Mouse (Mus musculus) urinary bladder, postnatal 10 days (tissue): ENCODE results near the gene Gadd45g.

Source experiments
- DNase-seq: peaks from one replicate; pipeline ENCODE4 v3.0.0; 2022; ENCODE audit warnings: low spot score

Gene Gadd45g

DNA sequence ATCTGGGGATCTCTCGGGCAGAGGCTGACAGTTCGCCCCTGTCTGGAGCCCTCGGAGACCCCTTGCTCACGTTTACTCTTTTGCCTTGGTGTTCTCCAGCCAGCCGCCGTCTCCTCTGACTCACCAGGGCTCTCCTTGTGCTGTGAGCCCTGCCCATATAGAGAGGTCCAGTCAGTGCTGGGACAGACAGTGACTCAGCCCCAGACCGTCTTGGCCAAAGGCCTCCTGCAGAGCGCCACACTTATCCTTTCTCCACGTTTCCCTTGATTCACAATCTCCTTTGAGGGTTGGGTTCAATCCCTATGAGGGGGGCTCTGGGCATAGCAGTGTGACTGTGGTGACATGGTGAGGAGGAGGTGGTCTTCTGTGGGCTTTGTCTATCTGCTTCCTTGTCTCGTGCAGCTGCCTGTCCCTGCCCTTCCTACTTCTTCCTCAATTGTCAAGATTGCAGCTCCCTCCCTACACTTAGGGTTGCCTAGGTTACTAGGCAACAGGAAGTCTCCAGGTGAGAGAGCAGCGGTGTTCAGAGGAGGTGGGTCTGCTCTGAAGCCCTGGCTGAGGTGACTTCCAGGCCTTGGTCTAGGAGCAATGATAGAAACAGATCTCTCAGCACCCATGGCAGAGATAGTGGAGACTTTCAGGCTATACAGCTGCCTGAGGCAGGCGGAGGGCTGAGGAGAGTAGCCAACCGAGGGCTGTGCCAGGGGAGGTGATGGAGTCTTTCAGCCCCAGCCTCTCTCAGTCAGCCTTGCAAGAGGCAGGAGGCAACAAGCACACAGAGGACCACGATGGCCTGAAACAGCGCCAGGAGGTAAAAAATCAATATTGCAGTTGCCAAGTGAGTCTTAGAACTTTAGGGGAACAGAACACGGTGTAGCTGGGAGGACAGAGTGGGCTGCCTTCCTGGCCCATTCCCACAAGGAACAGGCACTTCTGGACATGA is 7.1 kb downstream of the Gadd45g start:
- DNase-seq: peak; percentile 34

DNA sequence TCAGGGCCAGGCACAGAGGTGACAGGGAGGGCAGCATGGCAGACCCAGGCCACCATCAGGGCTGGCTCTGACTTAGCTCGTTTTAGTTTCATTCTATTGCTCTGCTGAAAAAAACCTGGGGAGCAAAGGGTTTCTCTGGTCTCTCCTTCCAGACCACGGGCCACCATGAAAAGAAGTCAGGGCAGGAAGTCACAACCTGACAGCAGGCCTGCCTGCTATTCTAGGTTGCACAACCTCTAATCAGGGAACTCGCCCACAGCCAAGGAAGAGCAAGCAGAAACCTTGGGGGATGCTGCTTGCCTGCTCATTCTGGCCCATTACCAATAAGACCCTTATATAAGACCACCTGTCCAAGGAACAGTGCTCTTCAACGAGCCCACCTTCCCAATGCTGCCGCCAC is 9.1 kb downstream of the Gadd45g start:
- DNase-seq: no peak

DNA sequence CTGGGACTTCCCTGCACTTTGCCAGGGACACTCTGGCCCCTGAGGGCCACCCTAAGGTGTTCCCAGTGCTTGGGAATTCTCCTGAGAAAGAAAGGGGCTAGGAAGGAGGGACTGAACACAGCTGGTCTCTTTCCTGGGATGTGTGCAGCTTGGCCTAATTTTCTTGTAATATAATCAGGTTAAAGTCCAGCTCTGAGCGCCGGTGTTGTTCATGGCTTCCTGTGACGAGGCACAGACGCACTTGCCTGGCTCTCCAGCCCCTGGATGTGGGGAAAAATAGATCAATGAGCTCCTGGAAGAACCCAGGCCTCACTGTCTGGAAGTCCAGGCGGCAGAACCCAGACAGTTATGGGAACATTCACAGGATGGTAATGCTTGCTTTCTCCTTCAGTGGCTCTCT is 10.7 kb downstream of the Gadd45g start:
- no peak for DNase-seq

DNA sequence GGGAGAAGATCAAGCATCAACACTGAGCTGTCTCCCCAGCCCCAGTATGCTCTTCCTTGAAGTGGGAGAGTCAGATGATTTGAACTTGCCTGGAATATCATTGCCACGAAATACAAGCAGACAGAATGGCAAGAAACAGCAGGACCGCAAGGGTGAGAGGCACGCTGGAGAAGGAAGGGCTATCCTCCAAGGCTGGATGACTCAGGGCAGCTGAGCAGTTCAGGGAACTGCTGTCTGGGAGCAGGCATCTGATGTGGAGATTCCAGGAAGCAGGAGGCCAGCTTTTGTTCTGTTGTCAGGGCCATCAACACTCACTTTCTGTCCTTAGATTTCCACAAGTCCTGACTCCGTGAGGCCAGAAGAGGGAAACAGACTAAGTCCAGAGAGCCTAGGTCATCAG is 12.0 kb downstream of the Gadd45g start:
- no peak for DNase-seq

DNA sequence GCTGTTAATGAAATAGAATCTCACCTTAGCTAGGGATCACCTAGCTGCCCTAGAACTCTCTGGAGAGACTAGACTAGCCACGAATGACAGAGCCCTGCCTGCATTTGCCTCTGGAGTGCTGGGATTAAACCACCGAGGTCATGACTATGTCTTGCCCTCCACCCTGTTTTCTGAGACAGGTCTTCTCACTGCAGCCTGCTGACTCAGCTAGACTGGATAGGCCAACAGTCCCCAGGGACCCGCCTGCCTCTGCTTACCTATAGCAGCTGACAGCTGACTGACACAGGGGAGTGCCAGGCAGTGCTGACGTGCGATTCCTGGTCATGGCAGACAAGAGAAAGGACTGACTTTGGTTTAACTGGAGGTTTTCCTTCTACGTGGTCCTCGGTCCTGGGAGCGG is 12.7 kb downstream of the Gadd45g start:
- DNase-seq: no peak

DNA sequence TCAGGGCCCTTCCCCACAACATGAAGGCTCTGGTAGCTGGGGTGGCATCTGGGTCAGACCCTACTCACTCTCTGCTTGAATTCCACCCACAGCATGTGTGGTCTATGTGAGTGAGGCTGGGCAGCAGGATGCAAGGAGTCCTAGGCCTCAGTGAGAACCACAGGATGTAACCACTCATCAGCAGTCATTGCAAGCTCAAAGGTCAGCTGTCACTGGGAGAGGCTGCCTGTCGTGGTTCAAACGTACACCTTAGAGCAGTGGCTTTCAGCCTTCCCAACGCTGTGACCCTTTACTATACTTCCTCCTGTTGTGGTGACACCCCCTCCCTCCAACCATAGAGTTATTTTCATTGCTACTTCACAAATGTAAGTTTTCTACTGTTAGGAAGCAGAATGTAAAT is 13.3 kb downstream of the Gadd45g start:
- no peak for DNase-seq

DNA sequence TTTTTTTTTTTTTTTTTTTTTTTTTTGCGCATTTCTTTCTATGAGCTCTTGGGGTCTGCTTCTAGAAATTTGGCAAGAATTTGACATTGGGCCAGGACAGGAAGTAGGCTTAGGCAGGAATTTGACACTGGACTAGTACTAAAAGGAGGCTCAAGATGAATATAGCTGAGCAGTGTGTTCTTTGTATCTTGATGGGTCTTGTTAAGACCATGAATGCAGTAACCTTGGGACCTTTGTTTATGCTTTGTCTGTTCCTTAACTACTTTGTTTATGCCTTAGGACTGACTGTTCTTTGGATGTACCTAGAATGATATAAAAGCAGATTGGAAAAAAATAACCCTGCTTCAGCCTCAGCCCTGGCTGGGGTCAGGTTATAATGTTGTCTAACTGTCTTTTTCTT is 16.3 kb downstream of the Gadd45g start:
- no peak for DNase-seq

DNA sequence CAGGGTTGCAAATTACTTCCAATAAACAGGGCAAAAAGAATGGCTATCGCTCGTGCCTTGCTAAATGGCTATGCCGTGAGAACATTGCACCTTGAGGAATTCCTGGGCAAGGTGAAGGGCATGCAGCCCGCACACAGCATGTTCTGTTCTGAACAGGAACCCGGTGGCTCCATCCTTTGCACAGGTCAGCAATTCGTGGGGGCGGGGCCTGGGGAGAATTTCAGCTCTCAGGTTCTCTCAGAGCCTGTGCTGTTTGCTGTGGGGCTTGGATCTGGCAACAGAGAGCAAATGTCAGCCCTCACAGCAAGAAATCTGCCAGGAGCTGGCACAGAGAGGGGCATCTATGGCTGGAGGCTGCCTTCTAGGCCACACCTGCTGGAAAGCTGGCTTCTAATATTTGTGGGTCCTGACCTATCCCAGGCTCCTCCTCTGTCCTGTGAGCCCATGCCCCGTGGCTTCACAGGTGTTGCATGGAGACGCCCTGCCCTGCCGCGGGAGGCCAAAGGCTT is 19.7 kb downstream of the Gadd45g start:
- DNase-seq: no peak

DNA sequence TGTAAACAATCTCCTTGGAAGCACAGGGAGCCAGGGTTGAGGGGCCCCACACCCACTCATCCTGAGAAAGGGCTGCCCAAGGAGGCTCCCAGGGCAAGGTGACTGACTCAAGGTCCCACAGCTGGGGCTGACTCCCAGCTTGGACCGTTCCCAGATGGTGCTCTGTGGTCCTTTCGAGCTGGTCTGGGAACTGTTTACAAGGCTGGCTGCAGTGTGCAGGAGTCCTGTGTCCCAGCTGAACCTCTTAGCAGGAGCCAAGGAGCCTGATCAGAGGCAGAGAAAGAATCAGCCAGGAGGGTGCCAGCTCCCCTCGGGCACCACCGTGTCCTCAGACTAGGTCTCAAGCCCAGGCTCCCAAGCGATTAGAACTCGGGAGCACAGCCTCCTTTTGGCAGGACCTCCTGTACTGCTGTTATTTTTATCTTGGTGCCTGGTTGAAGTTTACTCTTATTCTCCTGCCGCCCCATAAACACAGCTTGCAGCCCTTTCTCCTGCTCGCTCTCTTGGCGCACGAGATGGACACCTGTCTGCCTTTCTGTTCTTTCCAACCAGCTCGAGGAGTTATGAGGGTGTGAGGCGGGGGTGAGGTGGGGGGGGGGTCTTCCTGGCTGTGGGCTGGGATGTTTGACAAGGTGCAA is 22.1 kb downstream of the Gadd45g start:
- no peak for DNase-seq

DNA sequence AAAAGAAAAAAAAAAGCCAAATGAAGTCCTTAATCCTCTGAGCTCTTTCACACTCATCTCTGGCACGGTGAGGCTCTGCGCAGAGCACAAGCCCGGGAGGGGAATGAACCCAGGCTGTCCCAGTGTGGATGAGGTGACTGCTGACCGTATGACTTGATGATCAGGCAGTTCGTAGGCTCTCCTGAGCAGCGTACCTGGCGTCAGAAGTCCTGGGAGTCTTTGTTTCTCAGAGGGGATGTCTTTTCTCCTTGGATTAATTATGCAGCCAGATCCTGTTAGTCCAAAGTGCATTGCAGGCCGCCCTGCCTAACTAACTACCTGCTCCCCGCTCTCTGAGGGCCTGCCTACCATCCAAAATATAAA is 22.6 kb downstream of the Gadd45g start:
- DNase-seq: no peak

DNA sequence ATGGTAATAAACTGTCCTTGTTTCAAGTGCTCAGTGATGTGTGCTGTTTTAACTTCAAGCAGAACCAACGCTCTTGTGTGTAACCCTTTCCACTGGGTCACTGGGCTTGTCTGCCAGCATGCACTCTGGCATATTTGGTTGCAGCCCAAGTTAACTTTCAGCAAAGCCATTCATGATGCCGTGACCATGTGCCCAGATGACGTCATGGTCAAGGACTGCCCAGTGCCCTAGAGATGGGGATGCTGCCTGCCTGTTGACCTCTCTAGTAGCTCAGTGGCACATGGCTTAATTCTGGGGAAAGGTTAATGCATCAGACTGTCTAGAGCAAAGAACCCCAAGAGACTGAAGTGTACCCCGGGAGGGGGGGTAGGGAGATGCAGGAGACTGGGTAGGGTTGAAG is 24.7 kb downstream of the Gadd45g start:
- no peak for DNase-seq

DNA sequence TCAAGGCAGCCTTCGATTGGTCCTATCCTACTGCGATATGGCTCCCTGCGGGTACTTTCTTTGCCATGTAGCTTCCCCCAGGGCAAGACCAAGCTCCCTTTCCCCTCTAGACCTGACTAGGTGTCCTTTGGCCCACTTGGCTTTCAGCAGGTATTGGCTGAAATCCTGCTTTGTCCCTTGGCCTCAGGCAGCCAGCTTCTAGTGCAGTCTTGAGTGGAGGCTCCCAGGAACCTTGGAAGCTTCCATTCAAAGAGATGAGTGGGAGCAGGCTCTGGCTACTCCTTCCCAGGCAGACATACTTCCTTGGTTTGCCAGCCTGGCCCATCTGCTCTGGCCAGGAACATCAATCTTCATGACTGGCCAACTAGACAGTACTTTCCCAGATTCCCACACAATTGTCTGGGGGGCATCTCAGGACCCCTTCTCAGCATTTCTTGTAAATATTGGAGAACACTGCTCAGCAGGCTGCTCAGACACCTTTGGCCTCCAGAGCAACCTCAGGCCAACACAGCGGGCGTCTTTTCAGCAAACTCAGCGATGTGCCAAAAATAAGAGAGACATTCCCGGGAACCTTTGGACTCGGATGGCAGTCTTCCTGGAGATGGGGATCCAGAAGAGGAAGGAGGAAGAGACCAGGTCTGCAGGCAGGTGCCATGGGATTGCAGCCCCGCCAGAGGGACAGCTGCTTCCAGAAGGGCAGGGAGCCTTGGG is 25.9 kb downstream of the Gadd45g start:
- DNase-seq: no peak

DNA sequence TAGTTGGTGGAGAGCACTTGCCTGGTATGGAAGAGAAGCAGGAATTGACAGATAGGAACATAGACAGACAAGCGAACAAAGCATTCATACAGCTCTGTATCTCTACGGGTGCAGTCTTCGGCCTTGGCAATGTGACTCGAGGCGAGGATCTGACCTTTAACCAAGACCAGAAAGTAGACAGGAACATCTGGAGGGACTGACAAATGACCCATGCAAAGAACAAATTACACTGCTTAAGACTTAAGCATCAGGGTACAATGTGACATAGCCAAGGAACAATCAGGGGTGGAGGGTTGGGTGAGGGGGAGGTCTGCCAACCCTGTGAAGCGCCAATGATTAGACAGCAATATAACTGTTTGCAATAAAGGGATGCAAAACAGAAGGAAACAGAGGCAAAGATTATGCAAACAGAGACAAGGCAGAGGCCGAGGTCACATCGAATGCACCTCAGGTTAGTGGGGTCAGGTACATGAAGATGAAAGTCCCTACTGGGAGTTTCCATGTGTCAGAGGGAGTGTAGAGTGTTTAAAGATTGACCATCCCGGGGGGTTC is 26.6 kb downstream of the Gadd45g start:
- no peak for DNase-seq

DNA sequence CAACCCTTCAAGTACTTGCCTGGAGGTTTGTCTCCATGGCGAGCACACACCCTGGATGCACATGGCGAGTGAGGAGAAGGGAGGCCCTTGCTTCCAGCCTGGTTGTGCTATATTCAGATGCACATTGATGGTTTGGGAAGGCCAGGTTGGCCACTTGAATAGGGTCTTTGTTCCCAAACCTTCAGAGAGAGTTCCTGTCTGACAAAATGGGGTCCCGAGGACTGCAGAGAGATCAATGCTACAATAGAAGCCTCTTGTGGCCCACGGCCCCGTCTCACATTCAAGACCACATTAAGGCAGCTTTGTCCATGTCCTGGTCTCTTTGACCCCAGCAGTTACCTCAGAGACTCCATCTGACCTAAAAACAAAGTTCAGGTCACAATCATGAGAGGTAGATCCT is 27.3 kb downstream of the Gadd45g start:
- no peak for DNase-seq

DNA sequence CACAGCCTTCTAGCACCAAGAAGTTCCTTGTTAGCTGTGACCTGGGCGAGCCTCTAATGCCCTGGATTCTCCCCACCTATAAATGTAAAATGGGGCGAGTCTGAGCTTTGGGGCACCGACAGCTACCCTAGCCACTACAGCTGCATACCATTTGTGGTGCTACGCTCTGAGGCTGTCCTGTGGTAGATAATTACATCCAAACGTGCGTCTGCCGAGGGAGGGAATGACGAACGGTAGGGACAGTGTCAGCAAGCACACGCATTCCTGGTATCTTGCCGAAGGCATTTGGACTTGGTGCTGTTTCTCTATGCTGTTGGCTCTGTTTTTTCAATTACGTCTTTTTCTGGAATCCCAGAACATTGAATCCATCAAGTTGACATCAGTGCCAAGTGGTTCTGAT is 29.7 kb downstream of the Gadd45g start:
- DNase-seq: no peak

DNA sequence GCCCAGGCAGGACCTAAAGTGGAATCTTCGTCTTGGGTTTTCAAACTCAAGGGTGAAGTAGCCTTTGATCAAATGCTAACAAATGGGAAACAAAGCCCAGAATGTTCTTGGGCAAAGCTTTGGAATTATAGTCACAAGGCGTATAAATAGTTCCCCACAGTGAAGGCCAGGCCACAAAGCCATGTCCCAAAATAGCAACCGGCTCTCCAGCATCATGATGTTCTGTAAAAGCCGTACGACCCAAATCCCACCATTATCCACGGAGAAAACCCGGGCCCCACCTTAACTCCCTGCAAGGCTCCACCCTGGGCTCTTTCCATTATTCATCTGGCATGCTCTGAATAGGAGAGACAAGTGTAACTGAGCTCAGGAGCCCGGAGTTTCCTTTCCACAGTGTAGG is 32.3 kb downstream of the Gadd45g start:
- no peak for DNase-seq

DNA sequence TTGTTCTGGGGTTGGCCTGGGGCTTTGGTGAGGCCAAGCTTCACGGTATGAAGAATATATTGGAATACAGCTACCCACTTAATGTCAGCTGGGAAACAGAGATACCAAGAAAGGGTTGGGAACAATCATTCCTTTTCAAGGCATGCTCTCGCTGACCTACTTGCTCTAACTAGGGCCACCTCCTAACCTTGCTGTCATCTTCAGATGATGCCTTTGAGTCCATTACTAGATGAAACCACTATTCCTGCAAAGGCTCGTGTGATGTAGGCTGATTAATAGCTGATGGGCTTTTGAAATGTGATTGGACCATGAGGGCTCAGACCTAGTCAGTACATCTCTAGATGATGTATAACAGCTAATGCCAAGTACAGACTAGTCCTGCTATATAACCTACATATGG is 33.1 kb downstream of the Gadd45g start:
- DNase-seq: no peak

DNA sequence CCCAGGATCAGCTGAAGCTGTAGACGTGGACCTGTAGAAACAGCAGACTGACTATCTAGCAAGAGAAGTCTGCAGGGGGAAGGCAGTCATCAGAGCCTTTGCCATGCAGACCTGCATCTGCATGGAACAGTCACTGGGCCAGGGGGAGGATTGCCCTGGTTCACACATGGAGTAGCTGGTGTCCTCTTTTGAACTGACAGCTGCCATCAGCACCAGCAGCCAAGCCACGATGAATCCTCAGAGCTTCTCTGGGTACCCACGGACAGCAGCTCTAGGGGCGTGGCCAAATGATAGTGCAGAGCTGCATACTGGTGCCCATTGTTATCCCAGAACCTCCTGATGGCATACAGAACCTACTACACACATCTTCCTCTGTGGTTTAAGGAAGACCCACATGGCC is 33.5 kb downstream of the Gadd45g start:
- no peak for DNase-seq

DNA sequence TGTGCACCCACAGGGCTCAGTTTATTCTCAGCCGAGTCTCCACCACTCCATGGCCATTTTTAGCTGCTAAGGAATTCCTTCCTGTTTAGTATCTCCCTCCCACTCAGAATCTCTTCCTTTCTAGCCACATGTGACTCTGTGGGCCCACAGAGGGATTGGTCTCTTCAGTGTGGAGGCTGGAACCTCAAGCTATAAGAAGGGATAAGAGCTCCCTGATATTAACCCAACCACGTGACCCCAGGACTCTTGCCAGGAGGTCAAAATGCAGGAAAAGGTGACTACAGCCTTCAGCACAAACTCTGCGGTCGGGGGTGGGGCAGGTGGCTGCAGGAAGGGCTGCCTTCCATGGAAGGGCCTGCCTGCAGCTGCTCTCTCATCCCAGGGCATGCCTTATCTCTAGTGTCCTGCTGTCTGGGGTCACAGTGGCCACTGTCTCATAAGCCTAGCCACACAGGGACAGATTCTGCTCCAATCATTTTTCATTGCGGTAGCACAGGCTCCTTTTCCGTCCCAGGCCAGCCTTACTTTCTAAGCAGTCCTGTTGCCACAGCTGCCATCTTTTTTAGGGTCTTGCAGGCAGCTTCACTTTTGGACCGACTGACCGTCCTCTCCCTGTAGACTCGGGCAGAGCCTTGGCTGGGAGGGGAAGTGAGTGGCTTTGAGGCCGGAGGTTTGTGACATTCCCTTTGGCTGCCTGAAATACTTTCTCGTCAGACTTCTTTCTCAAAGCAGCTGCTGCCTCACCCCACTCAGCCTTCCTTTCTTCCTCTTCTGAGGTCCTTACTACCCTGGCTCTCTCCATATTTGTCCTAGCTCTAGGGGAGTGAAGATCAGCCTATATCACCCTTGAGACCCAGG is 35.0 kb downstream of the Gadd45g start:
- no peak for DNase-seq

DNA sequence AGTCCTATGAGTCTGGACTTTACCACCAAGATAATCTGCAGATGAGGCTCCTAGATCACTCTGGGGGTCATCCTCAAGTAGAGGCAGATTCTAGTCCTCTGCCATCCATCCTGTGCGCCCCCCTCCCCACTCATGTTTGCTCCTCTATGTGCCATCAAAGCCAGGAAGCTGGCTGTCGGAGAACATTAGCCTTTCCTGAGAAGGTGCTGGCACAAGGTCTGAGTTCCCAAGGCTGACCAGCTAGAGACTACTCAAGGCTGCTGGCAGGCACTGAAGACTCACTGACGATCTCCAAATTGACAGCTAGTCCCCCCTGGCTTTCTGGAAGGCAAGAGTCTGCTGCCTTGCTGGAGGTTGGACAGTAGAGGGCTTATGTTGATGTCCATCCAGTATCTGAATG is 35.7 kb downstream of the Gadd45g start:
- DNase-seq: no peak

DNA sequence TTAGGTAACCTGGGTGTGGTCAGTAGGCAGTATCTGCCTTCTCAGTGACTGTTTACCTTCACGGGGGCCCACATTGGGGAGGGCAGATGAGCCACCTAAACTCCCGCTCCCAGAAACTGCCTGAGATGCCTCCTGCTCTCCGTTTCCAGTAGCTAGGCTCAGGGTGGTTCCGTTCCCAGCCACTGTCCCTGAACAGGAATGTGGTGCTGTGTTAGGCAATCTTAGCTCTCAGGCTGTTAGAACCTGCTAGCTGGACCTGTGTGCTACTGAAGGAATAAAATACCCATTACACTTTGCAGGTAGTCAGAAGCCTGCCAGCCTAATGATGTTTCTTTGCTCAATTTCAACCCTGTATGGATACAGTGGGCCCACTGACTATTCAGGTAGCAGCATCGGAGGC is 37.8 kb downstream of the Gadd45g start:
- no peak for DNase-seq

DNA sequence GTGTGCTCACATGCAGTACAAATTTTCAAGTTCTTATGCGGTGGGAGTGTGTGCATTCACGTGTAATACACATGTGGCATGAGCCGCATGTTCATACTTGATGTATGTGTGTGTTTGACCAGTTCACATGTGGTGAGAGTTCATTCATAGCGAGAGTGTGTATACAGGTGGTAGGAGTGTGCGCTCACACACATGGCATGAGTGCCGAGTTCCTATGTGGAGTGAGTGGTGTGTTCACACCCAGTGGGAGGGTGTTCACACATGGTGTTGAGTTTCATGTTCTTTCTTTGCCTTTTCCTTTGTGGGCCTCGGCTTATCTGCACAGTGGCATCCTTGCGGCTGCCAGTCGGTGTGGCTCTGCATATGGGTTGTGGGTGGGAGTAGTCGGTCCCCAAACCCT is 39.1 kb downstream of the Gadd45g start:
- DNase-seq: no peak
